Mouse (Mus musculus): ENCODE results near the gene Nop2.

- TF ChIP-seq MAX (IDR thresholded peaks at IDR 0.05; ENCODE audit: low read depth) (no peak), TCF12 (IDR thresholded peaks at IDR 0.05; ENCODE audit: insufficient read depth, poor library complexity, severe bottlenecking) (no peak), USF1 (IDR thresholded peaks at IDR 0.05; ENCODE audit: low read depth) (no peak), REST (IDR thresholded peaks at IDR 0.05; ENCODE audit: insufficient read depth, insufficient read length) (no peak), POLR2A (IDR thresholded peaks at IDR 0.05; ENCODE audit: insufficient read length, low read depth) (no peak), CEBPB (IDR thresholded peaks at IDR 0.05; ENCODE audit: insufficient read depth, poor library complexity, severe bottlenecking) (no peak), SRF (IDR thresholded peaks at IDR 0.05; ENCODE audit: control insufficient read depth, insufficient read length, low read depth) (no peak), POLR2AphosphoS2 (IDR thresholded peaks at IDR 0.05; ENCODE audit: insufficient read length, low read depth) (no peak), MYOD1 (IDR thresholded peaks at IDR 0.05; ENCODE audit: control insufficient read depth in 1 of 3, insufficient read length in 2 of 3, low read depth in 2 of 3) (no peak), MYOG (IDR thresholded peaks at IDR 0.05; ENCODE audit: control insufficient read depth in 1 of 3, insufficient read depth in 1 of 3, insufficient read length in 2 of 3, low read depth in 2 of 3) (no peak), E2F4 (IDR thresholded peaks at IDR 0.05; ENCODE audit: insufficient read depth) (no peak)
These were observed 50.4 kb downstream of the Nop2 start for GRCm38 (mm10) chr6:125182133-125182532.

Data from myocyte (in vitro differentiated cells).